Mouse (Mus musculus) bone marrow macrophage, adult 2 months (primary cell): ENCODE results near the gene Afmid. TPM values are rescaled to one million over a fixed set of nuclear protein-coding genes. Genes with fewer than 3 reads are reported as not detected.
"Not testable (repeated sequence)": the region's sequence is repeated elsewhere in the genome, so short reads cannot be mapped to it uniquely, and the experiment has no call there.

Experiments used
- H3K27ac ChIP-seq: 2 replicates; pipeline ENCODE4 v1.5.1; 2012; ENCODE audit warnings: low read depth, low read length; ENCODE audit not compliant: insufficient read depth
- H3K4me1 ChIP-seq: 2 replicates; pipeline ENCODE4 v1.6.1; 2012; ENCODE audit warnings: low read length; ENCODE audit not compliant: control insufficient read depth, insufficient read depth
- H3K4me3 ChIP-seq: 2 replicates; pipeline ENCODE4 v1.5.1; 2012; ENCODE audit warnings: mild to moderate bottlenecking, low read length, moderate library complexity; ENCODE audit not compliant: insufficient read depth
- CTCF ChIP-seq: IDR thresholded peaks from 2 replicates; pipeline ENCODE4 v1.5.1; 2012; ENCODE audit warnings: low read depth, mild to moderate bottlenecking, low read length, moderate library complexity
- POLR2A ChIP-seq: IDR thresholded peaks from 2 replicates; pipeline ENCODE4 v1.6.1; 2012; ENCODE audit warnings: mild to moderate bottlenecking, low read depth, low read length, borderline replicate concordance
- polyA plus RNA-seq: library from polyadenylated mRNA; stranded (reverse); fragments of >200 nt; gene quantifications from 2 replicates; pipeline ENCODE4 v1.2.4, GENCODE M21; 2012; ENCODE audit not compliant: missing spikeins, insufficient read depth, insufficient read length

Afmid gene
- polyA plus RNA-seq, 1 experiment = 9.9 TPM

GRCm38 (mm10) chr11:117832086-117832969, 6.6 kb downstream of the Afmid start:
- H3K4me1 ChIP-seq = peaks cover 41% of the 10 kb centered on the region

GRCm38 (mm10) chr11:117833509-117833908, 7.8 kb downstream of the Afmid start:
- not testable (repeated sequence) for H3K27ac ChIP-seq, H3K4me3 ChIP-seq
- H3K4me1 ChIP-seq = peaks cover 34% of the 10 kb centered on the region

More at GRCm38 (mm10) chr11:117832086-117832969, 6.6 kb downstream of the Afmid start:
- Histone ChIP-seq H3K4me3 (peak overlapping the region; percentile 69), H3K27ac (peak overlapping the region; percentile 51)
- TF ChIP-seq CTCF = no peak; the same call in 1 of the 2 replicates
- TF ChIP-seq POLR2A = no peak; the same call in 1 of the 2 replicates

- Histone ChIP-seq H3K4me1 (peaks cover 30% of the 10 kb centered on the region), H3K27ac (no peak overlapping the region)
Measured at GRCm38 (mm10) chr11:117834086-117834485, 8.4 kb downstream of the Afmid start.

GRCm38 (mm10) chr11:117836306-117836705, 10.6 kb downstream of the Afmid start:
- H3K27ac ChIP-seq = no peak overlapping the region
- no peak for TF ChIP-seq CTCF
- no peak for TF ChIP-seq POLR2A
- no peak overlapping the region for H3K4me3 ChIP-seq
- peaks cover 10% of the 10 kb centered on the region for H3K4me1 ChIP-seq

More at GRCm38 (mm10) chr11:117834086-117834485, 8.4 kb downstream of the Afmid start:
- H3K4me3 ChIP-seq = no peak overlapping the region
- TF ChIP-seq CTCF (no peak), POLR2A (no peak)

GRCm38 (mm10) chr11:117838572-117838971, 12.8 kb downstream of the Afmid start:
- Histone ChIP-seq H3K4me1 (peaks cover 5% of the 10 kb centered on the region), H3K27ac (no peak overlapping the region), H3K4me3 (no peak overlapping the region)

GRCm38 (mm10) chr11:117839021-117839420, 13.3 kb downstream of the Afmid start:
- H3K27ac ChIP-seq = no peak overlapping the region
- H3K4me3 ChIP-seq = no peak overlapping the region
- TF ChIP-seq CTCF = no peak
- TF ChIP-seq POLR2A = no peak
- H3K4me1 ChIP-seq = peaks cover 5% of the 10 kb centered on the region

More at GRCm38 (mm10) chr11:117838572-117838971, 12.8 kb downstream of the Afmid start:
- TF ChIP-seq CTCF = no peak
- TF ChIP-seq POLR2A = no peak

GRCm38 (mm10) chr11:117840910-117841309, 15.2 kb downstream of the Afmid start:
- H3K27ac ChIP-seq = no peak overlapping the region
- H3K4me1 ChIP-seq = peaks cover 5% of the 10 kb centered on the region
- TF ChIP-seq CTCF = no peak
- TF ChIP-seq POLR2A = no peak
- no peak overlapping the region for H3K4me3 ChIP-seq

- H3K4me3 ChIP-seq = no peak overlapping the region
- H3K4me1 ChIP-seq = peaks cover 19% of the 10 kb centered on the region
- TF ChIP-seq POLR2A (no peak), CTCF (no peak)
- no peak overlapping the region for H3K27ac ChIP-seq
Measured at GRCm38 (mm10) chr11:117843434-117843833, 17.7 kb downstream of the Afmid start.

GRCm38 (mm10) chr11:117844997-117845396, 19.3 kb downstream of the Afmid start:
- Histone ChIP-seq H3K4me3 (no peak overlapping the region), H3K27ac (no peak overlapping the region), H3K4me1 (peaks cover 19% of the 10 kb centered on the region)
- TF ChIP-seq POLR2A = no peak
- TF ChIP-seq CTCF = no peak

GRCm38 (mm10) chr11:117845651-117846050, 19.9 kb downstream of the Afmid start:
- H3K4me3 ChIP-seq = no peak overlapping the region
- H3K4me1 ChIP-seq = peaks cover 23% of the 10 kb centered on the region
- no peak overlapping the region for H3K27ac ChIP-seq
- TF ChIP-seq CTCF (no peak), POLR2A (no peak)
